Mouse (Mus musculus): ENCODE measurements at regions not wholly inside any gene's neighbourhood (a gene's known extent, or its start where the extent isn't known, plus 50 kb on each side); places are given as distances from the start of the nearest gene placed in this dataset.
"Not testable (repeated sequence)": the region's sequence is repeated elsewhere in the genome, so short reads cannot be mapped to it uniquely, and the experiment has no call there.

GRCm38 (mm10) chr1:4622408-4622807 lies 185.3 kb upstream of the Gm37988 start:
- H3K27me3 ChIP-seq: no peaks in the 10 kb centered on the region
- no peak overlapping the region for H3K27ac ChIP-seq (replicated peaks)
- ATAC-seq (ENCODE audit: low read depth): no peak
- no peak overlapping the region for H3K9ac ChIP-seq
- H3K36me3 ChIP-seq: no peaks in the 10 kb centered on the region
- H3K9me3 ChIP-seq: no peaks in the 10 kb centered on the region
- H3K4me1 ChIP-seq (replicated peaks): no peaks in the 10 kb centered on the region
- no peak overlapping the region for H3K4me2 ChIP-seq
- no peak overlapping the region for H3K4me3 ChIP-seq
- WGBS: 75% methylated on average over 5 of the region's 5 CpGs

- H3K36me3 ChIP-seq: no peaks in the 10 kb centered on the region
- H3K4me1 ChIP-seq (replicated peaks): no peaks in the 10 kb centered on the region
- WGBS: 73% methylated on average over 2 of the region's 2 CpGs
- H3K27me3 ChIP-seq: no peaks in the 10 kb centered on the region
- no peak overlapping the region for H3K27ac ChIP-seq (replicated peaks)
- no peak for ATAC-seq (ENCODE audit: low read depth)
- no peak overlapping the region for H3K4me2 ChIP-seq
- H3K9ac ChIP-seq: no peak overlapping the region
- H3K4me3 ChIP-seq: no peak overlapping the region
- no peaks in the 10 kb centered on the region for H3K9me3 ChIP-seq
These were observed 184.4 kb upstream of the Gm37988 start for GRCm38 (mm10) chr1:4623268-4623667.

GRCm38 (mm10) chr1:4653937-4654336 lies 153.8 kb upstream of the Gm37988 start:
- H3K4me2 ChIP-seq: no peak overlapping the region
- H3K36me3 ChIP-seq: no peaks in the 10 kb centered on the region
- H3K4me1 ChIP-seq (replicated peaks): no peaks in the 10 kb centered on the region
- H3K9me3 ChIP-seq: no peaks in the 10 kb centered on the region
- no peak overlapping the region for H3K27ac ChIP-seq (replicated peaks)
- no peak for ATAC-seq (ENCODE audit: low read depth)
- no peak overlapping the region for H3K4me3 ChIP-seq
- WGBS: 62% methylated on average over 7 of the region's 7 CpGs
- no peaks in the 10 kb centered on the region for H3K27me3 ChIP-seq
- no peak overlapping the region for H3K9ac ChIP-seq

GRCm38 (mm10) chr1:4655252-4655651 lies 152.4 kb upstream of the Gm37988 start:
- Histone ChIP-seq H3K27ac (replicated peaks) (no peak overlapping the region), H3K27me3 (no peaks in the 10 kb centered on the region), H3K4me1 (replicated peaks) (no peaks in the 10 kb centered on the region), H3K36me3 (no peaks in the 10 kb centered on the region), H3K9ac (no peak overlapping the region), H3K9me3 (no peaks in the 10 kb centered on the region), H3K4me2 (no peak overlapping the region), H3K4me3 (no peak overlapping the region)
- ATAC-seq (ENCODE audit: low read depth): no peak

GRCm38 (mm10) chr1:4656883-4657282 lies 150.8 kb upstream of the Gm37988 start:
- 50% methylated on average over 5 of the region's 5 CpGs for WGBS
- Histone ChIP-seq H3K9me3 (no peaks in the 10 kb centered on the region), H3K36me3 (no peaks in the 10 kb centered on the region), H3K4me1 (replicated peaks) (no peaks in the 10 kb centered on the region), H3K9ac (no peak overlapping the region), H3K27ac (replicated peaks) (no peak overlapping the region), H3K4me3 (no peak overlapping the region), H3K27me3 (no peaks in the 10 kb centered on the region), H3K4me2 (no peak overlapping the region)
- ATAC-seq (ENCODE audit: low read depth): no peak

- WGBS: 80% methylated on average over 7 of the region's 7 CpGs
- H3K9ac ChIP-seq: not testable (repeated sequence)
These were observed 147.6 kb upstream of the Gm37988 start for GRCm38 (mm10) chr1:4660081-4660480.

GRCm38 (mm10) chr1:4660616-4661015 lies 147.1 kb upstream of the Gm37988 start:
- 88% methylated on average over 5 of the region's 5 CpGs for WGBS
- not testable (repeated sequence) for H3K4me2 ChIP-seq; H3K4me1 ChIP-seq (replicated peaks); ATAC-seq (ENCODE audit: low read depth); H3K9ac ChIP-seq; H3K4me3 ChIP-seq; H3K36me3 ChIP-seq; H3K27ac ChIP-seq (replicated peaks); H3K27me3 ChIP-seq; H3K9me3 ChIP-seq

More at GRCm38 (mm10) chr1:4660081-4660480, 147.6 kb upstream of the Gm37988 start:
- not testable (repeated sequence) for H3K4me3 ChIP-seq; H3K36me3 ChIP-seq; H3K27ac ChIP-seq (replicated peaks); H3K9me3 ChIP-seq; ATAC-seq (ENCODE audit: low read depth); H3K4me1 ChIP-seq (replicated peaks); H3K27me3 ChIP-seq; H3K4me2 ChIP-seq

- Histone ChIP-seq H3K9me3 (no peaks in the 10 kb centered on the region), H3K36me3 (no peaks in the 10 kb centered on the region), H3K27me3 (no peaks in the 10 kb centered on the region), H3K4me2 (no peak overlapping the region), H3K4me1 (replicated peaks) (no peaks in the 10 kb centered on the region), H3K4me3 (no peak overlapping the region), H3K27ac (replicated peaks) (no peak overlapping the region), H3K9ac (no peak overlapping the region)
- WGBS: 94% methylated on average over 1 of the region's 1 CpGs
- ATAC-seq (ENCODE audit: low read depth): no peak
These were observed 145.9 kb upstream of the Gm37988 start for GRCm38 (mm10) chr1:4661761-4662160.

- 86% methylated on average over 1 of the region's 1 CpGs for WGBS
- Histone ChIP-seq H3K4me2 (no peak overlapping the region), H3K9me3 (no peaks in the 10 kb centered on the region), H3K27me3 (no peaks in the 10 kb centered on the region), H3K4me1 (replicated peaks) (0 out of 2 replicates have a peak, but pooled peaks cover 9% of the 10 kb centered on the region), H3K27ac (replicated peaks) (no peak overlapping the region), H3K9ac (no peak overlapping the region), H3K36me3 (no peaks in the 10 kb centered on the region), H3K4me3 (no peak overlapping the region)
- ATAC-seq (ENCODE audit: low read depth): no peak
These were observed 138.0 kb upstream of the Gm37988 start for GRCm38 (mm10) chr1:4669732-4670131.

GRCm38 (mm10) chr1:4671237-4672019 lies 136.3 kb upstream of the Gm37988 start:
- no peak; the same call in 1 of the 2 replicates for ATAC-seq (ENCODE audit: low read depth)
- WGBS: 48% methylated on average over 1 of the region's 1 CpGs
- H3K27me3 ChIP-seq: no peaks in the 10 kb centered on the region
- 0 out of 2 replicates have a peak, but pooled peaks cover 9% of the 10 kb centered on the region for H3K4me1 ChIP-seq (replicated peaks)
- H3K27ac ChIP-seq (replicated peaks): no peak overlapping the region
- no peaks in the 10 kb centered on the region for H3K36me3 ChIP-seq
- H3K9ac ChIP-seq: no peak overlapping the region
- H3K9me3 ChIP-seq: no peaks in the 10 kb centered on the region
- H3K4me2 ChIP-seq: no peak overlapping the region
- no peak overlapping the region for H3K4me3 ChIP-seq

- Histone ChIP-seq H3K27me3 (no peaks in the 10 kb centered on the region), H3K36me3 (no peaks in the 10 kb centered on the region), H3K27ac (replicated peaks) (no peak overlapping the region), H3K9ac (no peak overlapping the region), H3K4me3 (no peak overlapping the region), H3K9me3 (no peaks in the 10 kb centered on the region), H3K4me2 (no peak overlapping the region), H3K4me1 (replicated peaks) (0 out of 2 replicates have a peak, but pooled peaks cover 9% of the 10 kb centered on the region)
- ATAC-seq (ENCODE audit: low read depth): no peak
- WGBS: 33% methylated on average over 4 of the region's 4 CpGs
These were observed 135.3 kb upstream of the Gm37988 start for GRCm38 (mm10) chr1:4672344-4672743.

- 91% methylated on average over 9 of the region's 9 CpGs for WGBS
- no peak overlapping the region for H3K4me3 ChIP-seq
- no peaks in the 10 kb centered on the region for H3K4me1 ChIP-seq (replicated peaks)
These were observed 120.1 kb upstream of the Gm37988 start for GRCm38 (mm10) chr1:4687605-4688004.

GRCm38 (mm10) chr1:4689096-4689495 lies 118.6 kb upstream of the Gm37988 start:
- Histone ChIP-seq H3K36me3 (no peaks in the 10 kb centered on the region), H3K4me3 (no peak overlapping the region), H3K4me2 (peak overlapping the region; percentile 38), H3K9ac (no peak overlapping the region), H3K27ac (replicated peaks) (no peak overlapping the region), H3K27me3 (no peaks in the 10 kb centered on the region), H3K4me1 (replicated peaks) (no peaks in the 10 kb centered on the region), H3K9me3 (no peaks in the 10 kb centered on the region)
- no peak for ATAC-seq (ENCODE audit: low read depth)
- 25% methylated on average over 26 of the region's 26 CpGs for WGBS

More at GRCm38 (mm10) chr1:4687605-4688004, 120.1 kb upstream of the Gm37988 start:
- H3K4me2 ChIP-seq: no peak overlapping the region
- no peaks in the 10 kb centered on the region for H3K9me3 ChIP-seq
- no peaks in the 10 kb centered on the region for H3K27me3 ChIP-seq
- H3K27ac ChIP-seq (replicated peaks): no peak overlapping the region
- no peaks in the 10 kb centered on the region for H3K36me3 ChIP-seq
- ATAC-seq (ENCODE audit: low read depth): no peak
- H3K9ac ChIP-seq: no peak overlapping the region

All from neural tube, embryonic 13.5 days (tissue).